Mouse (Mus musculus) urinary bladder, postnatal 25 days (tissue): ENCODE results near the gene Rab11fip5.

ENCODE experiments used
- DNase-seq: peaks from one replicate; pipeline ENCODE4 v3.0.0; 2022; ENCODE audit warnings: low spot score

Gene Rab11fip5

DNA sequence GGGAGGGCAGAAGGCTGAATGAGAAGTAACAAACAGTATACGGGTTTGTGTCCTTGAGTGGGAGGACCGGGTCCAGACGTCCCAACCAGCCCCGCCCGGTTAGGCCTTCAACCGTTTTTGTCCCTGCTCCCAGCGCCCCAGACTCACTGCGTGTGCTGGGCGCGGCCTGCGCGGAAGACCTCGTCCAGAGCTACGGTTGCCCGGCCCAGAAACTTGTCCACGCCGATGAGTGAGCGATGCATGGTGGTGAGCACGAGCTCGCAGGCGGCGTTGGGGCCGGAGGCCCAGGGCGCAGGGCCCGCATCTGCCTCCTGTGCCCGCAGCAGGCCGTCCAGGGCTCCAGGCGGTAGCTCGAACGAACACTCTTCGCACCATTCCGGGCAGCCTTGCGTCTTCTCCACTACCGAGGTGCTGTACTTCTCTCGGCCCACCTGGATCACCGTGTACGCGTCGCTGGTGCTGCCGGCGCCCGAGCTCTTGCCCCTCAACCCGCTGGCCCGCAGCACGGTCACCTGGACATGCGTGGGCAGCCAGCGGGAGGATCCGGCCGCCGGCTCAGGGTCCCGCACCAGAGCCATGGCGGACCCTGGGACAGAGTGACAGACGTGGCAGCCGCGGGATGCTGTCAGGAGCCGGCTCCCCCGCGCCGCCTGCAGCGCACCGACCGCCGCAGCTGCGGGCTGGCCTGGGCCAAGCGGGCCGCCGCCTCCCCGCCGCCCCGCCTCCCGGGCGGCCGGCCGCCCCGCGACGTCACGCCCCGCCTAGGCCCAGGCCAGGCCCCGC is at the start of gene Rab11fip5:
Gene Rab11fip5, minus strand, starts transcription at position 684 of the 783 bp plus-strand sequence.
- peak; percentile 37 for DNase-seq

DNA sequence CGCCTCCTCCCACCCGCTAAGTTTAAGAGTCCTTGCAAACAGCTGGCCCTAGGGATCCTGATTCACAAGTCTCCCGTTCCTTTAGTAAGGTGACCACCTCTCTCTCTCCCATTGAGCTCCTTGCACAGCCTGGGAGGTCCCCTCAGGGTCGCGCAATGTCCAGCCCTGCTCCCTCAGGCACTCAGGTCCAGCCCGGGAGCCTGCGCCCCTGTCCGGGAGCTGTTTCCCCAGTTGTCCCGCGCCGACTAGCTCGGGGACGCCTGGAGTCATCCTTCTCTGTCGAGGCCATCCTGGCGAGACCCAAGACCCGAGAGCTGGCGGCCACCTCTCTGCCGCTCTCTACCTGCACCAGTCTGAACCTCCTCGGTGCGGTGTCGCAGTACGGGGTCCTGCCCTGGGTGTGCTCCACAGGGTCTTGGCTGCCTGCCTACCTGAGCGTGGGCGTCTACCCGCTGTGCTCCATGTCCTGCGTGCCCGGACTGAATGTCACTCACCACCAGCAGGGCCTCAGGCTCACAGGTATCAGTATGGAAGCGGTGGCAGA is 49.5 kb upstream of the Rab11fip5 start, which contains the start of gene Noto:
Gene Noto, plus strand, starts transcription at position 51 of the 544 bp plus-strand sequence.
- no peak for DNase-seq

DNA sequence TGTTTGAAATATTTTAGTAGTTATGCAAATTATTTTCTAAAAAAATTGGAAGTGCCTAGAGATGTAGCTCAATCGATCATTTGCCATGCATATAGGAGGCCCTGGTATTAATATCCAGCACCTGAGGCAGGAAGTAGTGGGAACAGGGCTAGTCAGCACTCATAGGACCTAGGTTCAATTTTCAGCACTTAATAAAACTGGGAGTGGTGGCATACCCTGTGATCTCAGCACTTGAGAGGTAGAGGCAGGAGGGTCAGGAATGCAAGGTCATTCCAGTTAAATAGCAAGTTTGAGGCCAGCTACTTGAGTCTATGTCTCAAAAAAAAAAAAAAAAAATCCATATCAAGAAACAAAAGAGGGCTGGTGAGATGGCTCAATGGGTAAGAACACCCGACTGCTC is 44.7 kb upstream of the Rab11fip5 start:
- no peak for DNase-seq

DNA sequence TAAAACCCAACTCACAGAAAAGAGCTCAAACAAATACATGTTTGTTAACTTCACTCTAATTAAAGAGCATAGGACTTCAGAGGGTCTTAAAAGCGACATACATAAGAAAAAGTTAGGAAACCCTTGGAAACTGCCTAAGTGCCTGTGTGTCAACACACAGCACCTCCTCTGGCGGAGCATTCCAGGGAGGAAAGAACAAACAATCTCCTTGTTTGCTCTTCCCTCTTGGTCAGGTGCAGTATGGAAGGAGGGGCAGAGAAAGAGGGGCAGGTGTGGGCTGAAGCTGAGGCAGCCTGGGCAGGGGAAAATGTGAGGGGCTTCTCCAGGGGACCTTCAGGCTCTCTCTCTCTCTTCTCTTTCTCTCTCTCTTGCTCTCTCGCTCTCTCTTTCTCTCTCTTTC is 41.4 kb upstream of the Rab11fip5 start:
- no peak for DNase-seq

DNA sequence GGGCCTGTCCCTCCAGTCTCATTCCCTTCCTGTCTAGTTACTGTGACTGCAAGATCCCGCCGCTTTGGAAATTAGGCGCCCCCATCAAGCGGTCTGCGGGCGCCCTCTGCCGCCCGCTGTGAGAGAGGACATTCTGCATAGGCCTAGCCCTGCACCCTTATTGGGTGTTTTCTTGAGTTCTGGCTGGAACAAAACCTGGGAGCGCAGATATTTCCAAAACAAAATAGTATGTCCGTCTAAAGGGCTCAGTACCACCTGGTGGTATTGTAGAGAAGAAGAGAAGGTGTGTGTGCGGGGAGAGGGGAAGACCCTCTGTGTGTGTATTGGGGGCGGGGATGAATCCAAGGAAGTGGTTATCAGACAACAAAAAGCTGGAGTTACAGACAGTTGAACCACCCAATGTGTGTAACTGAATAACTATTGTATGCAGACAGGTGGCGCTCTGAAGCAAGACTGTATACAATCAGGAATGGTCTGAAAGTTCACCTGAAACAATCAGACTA is 36.4 kb upstream of the Rab11fip5 start:
- peak; percentile 23 for DNase-seq

DNA sequence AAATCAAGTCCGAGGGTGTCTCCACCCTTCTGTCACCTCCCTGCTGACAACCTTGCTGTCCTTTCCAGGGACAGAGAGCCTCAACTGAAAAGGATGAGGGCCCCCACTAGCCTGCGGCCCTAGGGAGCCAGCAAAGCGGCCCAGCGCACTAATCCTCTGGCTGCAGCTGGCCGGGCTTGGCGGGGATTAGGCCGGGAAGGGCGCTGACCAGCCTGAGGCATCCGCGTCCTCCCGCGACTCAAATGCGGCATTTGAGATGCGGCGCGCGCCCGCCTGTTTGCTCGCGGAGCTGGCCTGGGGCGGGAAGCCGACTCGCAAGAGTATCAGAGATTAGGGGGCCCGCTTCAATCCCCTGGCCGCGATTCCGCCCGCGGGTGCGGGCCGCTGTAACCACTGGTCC is 34.6 kb upstream of the Rab11fip5 start:
- no peak for DNase-seq

DNA sequence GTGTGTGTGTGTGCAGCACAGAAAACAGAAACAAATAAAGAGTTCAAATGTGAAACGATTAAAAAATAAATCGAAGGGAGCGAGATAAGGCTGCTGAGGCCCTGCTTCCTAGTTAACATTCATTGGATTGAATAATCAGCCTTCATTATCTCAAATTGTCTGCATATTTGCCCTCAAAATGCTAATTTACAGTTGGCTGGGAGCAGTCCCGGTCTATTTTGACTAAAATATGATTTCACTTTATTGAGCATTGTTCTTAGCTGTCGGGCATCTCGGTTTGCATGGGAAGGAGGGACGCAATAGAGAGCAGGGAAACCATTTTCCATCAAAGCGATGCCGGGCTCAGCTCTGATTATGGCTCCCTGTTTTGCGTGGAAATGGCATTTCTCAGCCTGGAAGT is 28.6 kb upstream of the Rab11fip5 start:
- DNase-seq = no peak

DNA sequence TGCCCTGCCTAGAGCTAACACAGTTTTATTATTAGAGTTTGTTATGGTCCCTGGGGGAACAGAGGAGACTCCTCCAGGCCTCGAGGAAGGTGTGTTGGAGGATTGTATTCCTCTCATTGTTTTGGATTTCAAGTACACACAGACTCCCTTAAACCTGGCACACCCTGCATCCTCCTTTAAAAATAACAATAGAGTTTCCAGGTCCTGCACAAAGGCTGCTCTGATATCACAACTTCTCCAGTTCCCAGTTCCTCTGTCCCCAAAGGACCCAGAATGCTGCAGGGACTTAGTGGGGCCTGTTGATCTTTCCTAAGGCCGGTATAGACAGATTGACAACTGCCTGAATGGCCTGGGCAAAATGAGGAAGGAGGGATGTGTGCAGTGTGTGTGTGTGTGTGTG is 28.2 kb upstream of the Rab11fip5 start:
- DNase-seq = no peak

DNA sequence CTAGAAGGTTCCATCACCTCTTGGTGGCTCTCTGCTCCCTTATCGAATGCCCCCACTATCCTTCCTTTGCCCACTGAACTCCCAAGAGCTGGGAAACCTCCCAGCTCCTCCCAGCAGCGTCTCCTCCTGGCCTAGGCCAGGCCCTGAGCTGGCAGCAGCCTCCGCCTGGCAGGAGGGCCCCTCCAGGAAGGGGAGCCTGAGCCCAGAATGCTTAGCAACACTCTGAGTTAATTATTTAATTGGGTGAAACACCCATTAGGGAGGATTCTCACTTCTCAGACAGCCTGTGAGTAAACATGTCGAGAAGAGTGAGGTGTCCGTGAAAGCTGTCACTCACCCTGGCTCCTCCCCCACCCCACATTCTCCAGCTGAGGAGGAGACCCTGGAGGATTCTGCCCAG is 25.3 kb upstream of the Rab11fip5 start:
- no peak for DNase-seq

DNA sequence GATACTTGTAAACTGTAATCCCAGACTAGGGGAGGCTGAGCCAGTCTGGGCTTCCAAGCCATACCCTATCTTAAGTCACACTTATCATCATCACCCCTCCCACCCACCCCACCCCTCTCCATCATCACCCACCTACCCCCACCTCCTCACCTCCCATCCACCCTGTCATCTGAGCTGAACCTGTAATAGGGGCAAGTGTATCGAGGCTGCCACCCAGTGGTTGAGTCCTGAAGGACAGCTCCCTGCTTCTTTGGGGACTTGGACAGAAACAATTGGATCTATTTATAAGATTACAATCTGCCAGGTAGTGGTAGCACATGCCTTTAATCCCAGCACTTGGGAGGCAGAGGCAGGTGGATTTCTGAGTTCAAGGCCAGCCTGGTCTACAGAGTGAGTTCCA is 22.7 kb upstream of the Rab11fip5 start:
- peak; percentile 32 for DNase-seq

DNA sequence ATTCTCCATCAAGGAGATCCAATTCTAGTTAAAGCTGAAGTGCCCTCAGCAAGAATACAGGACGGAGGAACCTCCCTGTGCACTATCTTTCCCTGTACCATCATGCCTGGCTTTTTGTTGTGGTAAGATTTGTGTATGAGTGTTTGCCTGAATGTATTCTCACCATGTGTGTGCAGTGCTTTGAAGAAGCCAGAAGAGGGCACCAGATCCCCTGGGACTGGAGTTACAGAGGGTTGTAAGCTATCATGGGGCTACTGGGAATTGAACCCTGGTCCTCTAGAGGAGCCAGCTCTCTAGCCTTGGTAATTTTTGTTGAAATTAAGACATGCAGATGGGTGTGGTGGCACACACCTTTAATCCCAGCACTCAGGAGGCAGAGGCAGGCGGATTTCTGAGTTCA is 20.9 kb upstream of the Rab11fip5 start:
- DNase-seq = no peak

DNA sequence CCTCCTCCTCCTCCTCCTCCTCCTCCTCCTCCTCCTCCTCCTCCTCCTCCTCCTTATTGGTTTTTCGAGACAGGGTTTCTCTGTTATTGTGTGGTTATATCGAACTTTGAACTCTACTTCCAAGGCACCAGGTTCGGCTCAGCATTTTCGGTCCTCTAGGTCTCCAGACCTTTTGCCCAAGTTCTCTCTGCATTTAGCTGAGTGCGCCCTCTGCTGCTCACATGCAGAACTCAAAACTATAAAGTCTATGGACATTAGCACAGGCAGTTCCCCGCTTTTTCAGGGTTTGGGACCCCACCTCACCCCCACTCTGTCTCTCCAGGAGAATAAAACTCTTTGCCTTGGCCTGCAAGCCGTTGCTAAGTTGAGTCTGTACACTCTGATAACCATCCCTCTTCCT is 17.4 kb upstream of the Rab11fip5 start:
- peak; percentile 76 for DNase-seq

DNA sequence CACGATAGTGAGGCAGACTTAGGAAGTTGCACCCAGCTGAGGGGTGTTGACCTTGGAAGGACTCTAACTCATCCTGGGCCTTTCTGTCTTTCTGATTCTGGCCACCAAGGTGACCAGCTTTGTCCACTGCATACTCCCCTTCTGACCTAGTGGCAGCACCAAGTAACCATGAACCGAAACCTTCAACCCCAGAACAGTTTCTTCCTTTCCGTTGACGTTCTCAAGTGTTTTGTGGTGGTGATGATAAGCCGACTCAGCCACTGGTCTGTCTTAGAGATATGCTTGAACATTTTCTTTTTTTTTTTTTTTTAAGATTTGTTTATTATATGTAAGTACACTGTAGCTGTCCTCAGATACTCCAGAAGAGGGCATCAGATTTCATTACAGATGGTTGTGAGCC is 14.2 kb upstream of the Rab11fip5 start:
- DNase-seq = no peak

DNA sequence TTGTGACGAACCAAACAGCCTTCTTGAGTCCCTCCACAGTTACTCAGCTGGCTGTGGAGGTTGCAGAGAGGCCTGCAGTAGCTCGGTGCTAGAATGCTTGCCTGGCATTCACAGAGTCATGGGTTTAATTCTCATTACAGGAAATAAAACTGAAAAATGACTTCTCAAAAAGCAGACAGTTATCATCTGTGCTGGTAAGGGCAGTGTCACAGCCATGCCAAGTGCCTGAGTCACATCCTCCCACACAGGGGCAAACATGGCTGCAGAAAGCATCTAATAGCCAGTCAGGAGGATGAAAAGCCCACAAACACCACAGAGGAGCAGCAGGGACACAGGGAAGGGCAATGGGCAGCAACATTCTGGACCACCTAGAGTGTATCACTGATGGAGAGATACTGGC is 8.4 kb upstream of the Rab11fip5 start:
- no peak for DNase-seq

DNA sequence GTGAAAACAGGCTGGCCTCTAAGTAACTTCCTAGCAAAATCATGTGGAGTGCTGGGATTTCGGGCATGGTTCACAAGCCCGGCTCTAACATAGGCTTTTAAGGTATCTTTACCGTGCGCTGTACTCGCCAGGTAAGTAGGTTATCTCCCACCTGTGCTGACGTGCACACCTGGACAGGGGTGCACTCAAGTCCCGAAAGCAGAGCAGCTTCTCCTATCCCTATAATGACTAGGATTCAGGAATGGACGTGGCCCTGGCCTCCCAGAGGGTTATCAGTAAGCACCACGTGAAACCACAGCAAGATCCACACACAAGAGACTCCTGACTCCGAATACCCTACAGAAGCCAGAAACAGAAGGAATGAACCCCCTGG is 7.2 kb upstream of the Rab11fip5 start:
- no peak for DNase-seq

DNA sequence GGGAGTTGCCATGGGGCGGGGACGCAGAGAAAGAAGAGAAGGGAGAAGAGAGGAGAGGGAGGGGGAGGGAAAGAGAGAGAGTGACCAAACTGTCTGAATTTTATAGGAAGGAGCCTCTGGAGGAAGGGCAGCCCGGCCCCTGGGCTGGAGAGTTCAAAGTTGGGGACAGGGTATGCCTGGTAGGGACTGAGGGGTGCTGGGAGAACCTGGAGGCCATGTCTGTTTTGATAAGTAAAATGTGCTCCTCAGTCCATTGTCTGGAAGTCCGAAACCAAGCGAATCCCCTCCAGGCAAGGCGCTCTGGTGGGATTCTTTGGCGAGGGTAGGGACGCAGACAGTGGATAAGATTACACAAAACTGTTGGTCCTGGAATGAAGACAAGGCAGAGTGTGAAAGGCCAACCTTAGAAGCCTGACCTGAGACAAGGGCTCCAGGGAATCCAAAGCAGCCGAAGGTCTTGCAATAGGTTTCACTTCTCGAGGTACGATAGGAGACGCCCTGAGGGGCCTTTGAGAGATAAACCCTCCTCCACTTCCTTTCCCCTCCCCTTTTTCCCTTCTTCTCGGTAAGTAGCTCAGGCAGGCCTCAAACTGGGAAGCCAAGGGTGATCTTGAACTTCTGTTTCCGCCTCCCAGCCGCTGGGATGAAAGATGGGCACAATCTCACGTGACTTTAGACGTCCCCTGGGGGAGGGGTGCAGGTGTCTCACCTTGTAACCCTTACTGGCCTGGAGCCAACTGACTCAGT is 6.6 kb upstream of the Rab11fip5 start:
- no peak for DNase-seq

DNA sequence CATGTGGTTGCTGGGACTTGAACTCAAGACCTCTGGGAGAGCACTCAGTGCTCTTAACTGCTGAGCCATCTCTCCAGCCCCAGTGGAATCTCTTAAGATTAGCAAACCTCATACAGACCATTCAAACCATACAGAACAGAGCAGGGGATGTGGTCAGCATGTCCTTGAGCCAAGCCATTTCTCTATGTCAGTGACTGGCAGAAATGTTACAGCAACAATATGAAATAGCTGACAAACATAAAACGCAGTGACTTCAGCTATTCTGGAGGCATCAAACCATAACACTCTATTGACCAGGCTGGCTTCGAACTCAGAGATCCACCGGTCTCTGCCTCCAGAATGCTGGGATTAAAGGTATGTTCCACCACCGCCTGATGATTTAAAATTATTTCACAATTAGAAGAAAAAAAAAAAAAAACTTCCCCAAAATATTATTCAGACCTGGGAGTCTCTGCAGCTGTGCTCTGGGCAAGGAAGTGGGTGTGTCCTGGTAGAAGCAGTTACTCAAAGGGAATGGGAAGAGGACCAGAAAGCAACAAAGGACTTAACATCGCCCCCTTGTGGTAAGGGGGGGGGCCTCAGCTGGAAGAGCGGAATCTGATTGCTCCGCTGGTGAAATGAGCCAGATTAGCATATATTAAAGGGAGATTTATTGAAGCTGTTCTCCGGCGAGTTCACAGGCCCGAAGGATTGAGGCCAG is 5.9 kb upstream of the Rab11fip5 start:
- peak; percentile 76 for DNase-seq

DNA sequence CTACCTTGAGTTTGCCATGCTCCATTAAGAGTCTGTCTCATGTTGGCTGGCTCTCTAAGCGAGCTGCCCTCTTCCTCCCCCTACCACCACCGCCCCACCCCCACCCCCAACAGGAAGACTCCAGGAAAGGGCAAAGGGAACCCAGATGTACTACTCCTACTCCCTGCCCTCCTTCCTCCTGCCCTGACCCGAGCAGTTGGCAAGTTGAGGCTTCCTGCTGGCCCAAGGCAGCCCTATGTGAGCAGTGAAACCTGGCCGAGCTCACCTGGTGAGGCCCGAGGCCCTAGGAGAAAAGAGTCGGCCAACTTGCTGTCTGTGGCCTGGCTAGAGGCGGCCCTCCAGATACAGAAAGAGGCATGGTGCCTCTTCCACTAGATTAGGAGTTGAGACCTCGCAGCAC is 4.2 kb upstream of the Rab11fip5 start:
- DNase-seq = no peak

DNA sequence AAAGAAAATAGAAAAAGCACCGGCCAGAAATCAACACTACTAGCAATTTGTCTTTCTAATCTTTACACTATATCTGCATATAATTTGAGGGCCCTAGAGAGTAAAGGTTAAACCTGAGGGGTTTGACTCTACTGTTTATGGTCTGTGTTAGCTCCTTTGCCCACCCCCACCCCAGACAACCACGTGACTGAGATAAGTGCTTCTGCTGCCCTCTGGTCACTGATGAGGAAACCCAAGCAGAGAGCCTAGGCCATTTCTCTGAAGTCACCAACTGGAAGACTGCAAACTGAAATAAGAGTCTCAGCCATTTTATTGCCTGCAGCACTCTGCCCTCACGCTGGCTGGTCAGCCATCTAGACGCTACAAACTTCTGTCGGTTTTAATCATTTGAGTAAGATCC is 3.4 kb upstream of the Rab11fip5 start:
- DNase-seq = no peak

DNA sequence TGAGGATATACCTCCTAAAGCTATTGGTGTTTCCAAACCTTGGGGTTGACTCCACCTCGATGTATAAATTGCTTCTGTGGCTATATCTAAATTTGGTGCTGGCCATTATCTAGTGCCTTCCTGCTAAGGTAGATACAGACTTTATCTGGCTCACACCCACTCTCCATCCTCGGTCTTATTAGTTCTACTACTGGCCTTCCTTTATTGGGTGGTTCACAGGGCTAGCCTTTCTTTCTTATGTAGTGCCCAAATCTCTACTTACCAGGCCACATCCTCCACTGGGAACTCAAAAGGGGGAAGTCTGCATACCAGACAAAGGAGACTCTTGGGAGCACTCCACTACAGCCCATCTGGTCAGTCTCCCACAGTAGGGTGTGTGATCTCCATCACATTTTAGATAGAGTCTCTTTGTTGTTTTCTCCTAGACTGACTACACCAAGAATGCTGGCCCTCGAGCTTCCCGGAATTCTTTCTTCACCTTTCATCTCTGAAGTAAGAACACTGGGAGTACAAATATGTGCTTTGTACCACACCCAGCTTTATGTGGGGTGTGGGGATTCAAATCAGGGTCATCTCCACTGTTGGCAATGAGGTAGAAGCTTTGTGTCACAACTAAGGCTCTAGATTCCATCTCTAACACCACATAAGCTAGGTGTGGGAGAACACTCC is 2.8 kb upstream of the Rab11fip5 start:
- DNase-seq = no peak

DNA sequence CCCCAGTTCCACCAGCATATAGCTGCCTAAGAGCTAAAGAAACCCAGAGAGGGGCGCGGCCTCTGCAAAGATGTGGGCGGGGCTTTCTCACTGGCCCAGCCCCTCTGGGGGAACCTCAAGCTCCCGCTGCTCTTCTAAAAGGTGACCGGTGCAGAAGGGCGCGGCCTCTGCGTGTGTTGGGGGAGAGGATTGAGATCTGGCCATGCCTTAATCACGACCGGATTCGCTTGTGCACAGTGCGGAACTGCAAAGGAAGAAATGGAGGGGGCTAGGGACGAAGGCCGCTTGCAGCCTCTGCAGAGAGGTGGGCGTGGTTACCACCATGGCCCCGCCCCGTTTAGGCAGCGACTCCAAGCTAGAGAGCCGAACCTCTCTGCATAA is 290 bp upstream of the Rab11fip5 start:
- peak; percentile 97 for DNase-seq
